Mouse (Mus musculus): ENCODE measurements around the gene Vmn2r73. TPM values are rescaled to one million over a fixed set of nuclear protein-coding genes. Genes with fewer than 3 reads are reported as not detected.

The Vmn2r73 gene
- polyA plus RNA-seq (2015; fragmentation: Nextera tagmentation; extraction: Ambion mirVana), result not detected in 2 replicates

GRCm38 (mm10) chr7:85876166-85876565 lies at the start of gene Vmn2r73:
Gene Vmn2r73, minus strand, starts transcription at chr7:85876266.

Other genes starting within 250 kb of the Vmn2r73 start
- gene Vmn2r72, start 121.2 kb downstream of the Vmn2r73 start, polyA plus RNA-seq (2015; fragmentation: Nextera tagmentation; extraction: Ambion mirVana), result not detected in 2 replicates
- not detected in 2 replicates for gene Vmn2r74, start 85.4 kb upstream of the Vmn2r73 start, polyA plus RNA-seq (2015; fragmentation: Nextera tagmentation; extraction: Ambion mirVana)